Mouse (Mus musculus): ENCODE results near the gene Hs1bp3.

DNA sequence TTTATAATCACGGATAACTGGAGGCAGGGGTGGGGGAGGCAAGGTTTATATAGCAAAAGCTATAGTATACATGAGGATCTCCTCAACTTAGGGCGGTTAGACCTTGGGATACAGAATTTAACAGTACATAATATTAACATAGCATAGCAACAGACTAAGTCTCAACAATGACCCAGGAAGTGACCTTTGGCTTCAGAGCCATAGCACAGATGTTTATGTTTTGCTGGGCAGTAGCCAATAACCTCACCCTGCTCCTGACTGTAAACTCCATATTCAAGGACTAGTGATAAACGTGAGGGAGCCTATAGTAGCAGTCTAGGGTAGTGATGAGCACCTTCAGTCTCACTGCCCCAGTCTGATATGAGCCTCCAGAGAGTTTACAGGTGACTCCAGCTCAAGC lies 53.5 kb downstream of the Hs1bp3 start:
- TF ChIP-seq CTCF (IDR thresholded peaks at IDR 0.05; ENCODE audit: extremely low read depth, insufficient read depth, low read length), result no peak
- no peak for TF ChIP-seq POLR2A (IDR thresholded peaks at IDR 0.05; ENCODE audit: extremely low read depth, insufficient read depth, low read length)

Measured in cortical plate, adult 2 months (tissue).